Mouse (Mus musculus) midbrain, embryonic 11.5 days (tissue): Measurements from ENCODE around the gene Akap14. TPM values are rescaled to one million over a fixed set of nuclear protein-coding genes. Genes with fewer than 3 reads are reported as not detected.

ENCODE experiments used
- ATAC-seq: fragments of 200-750 bp; cut with Nextera tagmentation; 2 replicates; pipeline ENCODE4 v1.8.0; 2017; ENCODE audit warnings: moderate TSS enrichment, moderate library complexity; ENCODE audit not compliant: low FRiP score
- DNase-seq: peaks from one replicate; pipeline ENCODE4 v3.0.0; 2015; ENCODE audit warnings: low spot score; ENCODE audit errors: missing footprints
- H3K27ac ChIP-seq: fragments of 300-500 bp; sonication (generic); 2 replicates; pipeline ENCODE4 v1.5.1; 2014; ENCODE audit warnings: low read depth, low read length
- H3K27me3 ChIP-seq: fragments of 300-500 bp; sonication (generic); 2 replicates; pipeline ENCODE4 v1.6.1; 2014; ENCODE audit warnings: mild to moderate bottlenecking, low read length, moderate library complexity, mixed read lengths; ENCODE audit not compliant: control insufficient read depth, insufficient read depth
- H3K36me3 ChIP-seq: fragments of 300-500 bp; sonication (generic); 2 replicates; pipeline ENCODE4 v1.6.1; 2014; ENCODE audit warnings: mild to moderate bottlenecking, low read length, moderate library complexity, mixed read lengths; ENCODE audit not compliant: control insufficient read depth, insufficient read depth
- H3K4me1 ChIP-seq: fragments of 300-500 bp; sonication (generic); 2 replicates; pipeline ENCODE4 v1.6.1; 2014; ENCODE audit warnings: low read length; ENCODE audit not compliant: control insufficient read depth, insufficient read depth
- H3K4me2 ChIP-seq: fragments of 300-500 bp; sonication (generic); 2 replicates; pipeline ENCODE4 v1.6.1; 2014; ENCODE audit warnings: mild to moderate bottlenecking, moderate library complexity
- H3K4me3 ChIP-seq: fragments of 300-500 bp; sonication (generic); 2 replicates; pipeline ENCODE4 v1.5.1; 2014; ENCODE audit warnings: low read depth, low read length
- H3K9ac ChIP-seq: fragments of 300-500 bp; sonication (generic); 2 replicates; pipeline ENCODE4 v1.6.1; 2014; ENCODE audit warnings: low read length
- H3K9me3 ChIP-seq: fragments of 300-500 bp; sonication (generic); 2 replicates; pipeline ENCODE4 v1.6.1; 2016; ENCODE audit warnings: low read length; ENCODE audit not compliant: control insufficient read depth
- whole genome bisulfite sequencing: fragments of 180-500 bp; shearing (Covaris S2); extraction: QIAGEN DNeasy Blood & Tissue Kit; methylation state at CpG from one replicate; pipeline ENCODE4 v1.1.7; 2014; 5-methylcytosine and 5-hydroxymethylcytosine counted together
- polyA plus RNA-seq: library from polyadenylated mRNA; unstranded; fragments of >200 nt; fragmentation: Nextera tagmentation; extraction: Ambion mirVana; gene quantifications from 2 replicates; pipeline ENCODE4 v1.2.1, GENCODE M21; 2014

The Akap14 gene
- polyA plus RNA-seq, 1 experiment from 2014 or later: 0.10 TPM

- no peaks in the 10 kb centered on the region for H3K9me3 ChIP-seq
- no peaks in the 10 kb centered on the region for H3K36me3 ChIP-seq
- DNase-seq: no peak
- no peaks in the 10 kb centered on the region for H3K4me1 ChIP-seq
- H3K4me3 ChIP-seq: no peak overlapping the region
- no peaks in the 10 kb centered on the region for H3K27me3 ChIP-seq
- no peak overlapping the region for H3K27ac ChIP-seq
- WGBS: no CpG with 5 or more reads among the region's 5 CpGs
- no peak for ATAC-seq
- H3K9ac ChIP-seq: no peak overlapping the region
- no peak overlapping the region for H3K4me2 ChIP-seq
Measured at GRCm38 (mm10) chrX:37117085-37117484, 51.6 kb downstream of the Akap14 start.

- Histone ChIP-seq H3K4me1 (no peaks in the 10 kb centered on the region), H3K27me3 (no peaks in the 10 kb centered on the region), H3K36me3 (no peaks in the 10 kb centered on the region), H3K4me3 (no peak overlapping the region), H3K9ac (no peak overlapping the region), H3K4me2 (no peak overlapping the region), H3K27ac (no peak overlapping the region), H3K9me3 (no peaks in the 10 kb centered on the region)
- DNase-seq (no peak), ATAC-seq (no peak)
- 77% methylated on average over 4 of the region's 4 CpGs for WGBS
Measured at GRCm38 (mm10) chrX:37110881-37111193, 57.8 kb downstream of the Akap14 start.

- Histone ChIP-seq H3K27me3 (no peaks in the 10 kb centered on the region), H3K27ac (peak within 1 kb of the TSS; percentile 51), H3K36me3 (no peaks in the 10 kb centered on the region), H3K4me1 (no peaks in the 10 kb centered on the region), H3K9ac (peak within 1 kb of the TSS; percentile 64), H3K4me2 (peak within 1 kb of the TSS; percentile 59), H3K4me3 (peak within 1 kb of the TSS; percentile 38), H3K9me3 (no peaks in the 10 kb centered on the region)
- peak; percentile 96 for DNase-seq
- 20% methylated on average over 30 of the region's 30 CpGs for WGBS
- ATAC-seq: peak; percentile 98
Measured at GRCm38 (mm10) chrX:37110193-37110880, 58.3 kb downstream of the Akap14 start, which contains the start of gene Upf3b. TSS of gene Upf3b (minus strand) at chrX:37110322.

- peak overlapping the region; percentile 38 for H3K4me3 ChIP-seq
- H3K9me3 ChIP-seq: no peaks in the 10 kb centered on the region
- no peaks in the 10 kb centered on the region for H3K4me1 ChIP-seq
- no peaks in the 10 kb centered on the region for H3K27me3 ChIP-seq
- peak; percentile 79 for ATAC-seq
- H3K27ac ChIP-seq: peak overlapping the region; percentile 51
- H3K36me3 ChIP-seq: no peaks in the 10 kb centered on the region
- H3K4me2 ChIP-seq: peak overlapping the region; percentile 59
- peak overlapping the region; percentile 64 for H3K9ac ChIP-seq
- DNase-seq: peak; percentile 86
- 13% methylated on average over 27 of the region's 27 CpGs for WGBS
Measured at GRCm38 (mm10) chrX:37109526-37110192, 59.0 kb downstream of the Akap14 start.

GRCm38 (mm10) chrX:37103826-37104225 is 64.8 kb downstream of the Akap14 start:
- Histone ChIP-seq H3K9me3 (no peaks in the 10 kb centered on the region), H3K4me1 (no peaks in the 10 kb centered on the region), H3K4me2 (no peak overlapping the region), H3K27ac (no peak overlapping the region), H3K4me3 (no peak overlapping the region), H3K36me3 (no peaks in the 10 kb centered on the region), H3K9ac (no peak overlapping the region), H3K27me3 (no peaks in the 10 kb centered on the region)
- ATAC-seq (no peak), DNase-seq (no peak)
- 73% methylated on average over 2 of the region's 2 CpGs for WGBS

Other genes with a start within 250 kb of the Akap14 start
- gene Sept6, start 177.0 kb downstream of the Akap14 start, polyA plus RNA-seq: 47.5 and 50.0 TPM in 2 replicates
- not detected in 2 replicates for gene Sowahd, start 120.0 kb downstream of the Akap14 start, polyA plus RNA-seq
- 434 and 478 TPM in 2 replicates for gene Rpl39, start 83.4 kb downstream of the Akap14 start, polyA plus RNA-seq
- gene Upf3b, start 58.5 kb downstream of the Akap14 start, polyA plus RNA-seq: 17.3 and 22.1 TPM in 2 replicates
- gene Nkap, start 42.0 kb downstream of the Akap14 start, polyA plus RNA-seq: 21.1 and 26.2 TPM in 2 replicates
- 387 and 428 TPM in 2 replicates for gene Ndufa1, start 22.3 kb upstream of the Akap14 start, polyA plus RNA-seq
- gene Rnf113a1, start 22.4 kb upstream of the Akap14 start, polyA plus RNA-seq: 14.1 and 15.5 TPM in 2 replicates
- not detected in 2 replicates for gene Gm9, start 42.2 kb upstream of the Akap14 start, polyA plus RNA-seq
- not detected in 2 replicates for gene Rhox1, start 53.4 kb upstream of the Akap14 start, polyA plus RNA-seq
- gene Rhox2a, start 76.1 kb upstream of the Akap14 start, polyA plus RNA-seq: 0.51 TPM in 1 of 2 replicates, not detected in the other
- not detected in 2 replicates for gene Rhox3a, start 81.1 kb upstream of the Akap14 start, polyA plus RNA-seq
- gene Rhox4a, start 96.5 kb upstream of the Akap14 start, polyA plus RNA-seq: not detected in 2 replicates
- gene Rhox3a2, start 211.2 kb upstream of the Akap14 start, polyA plus RNA-seq: not detected in 2 replicates
- 0.18 and 0.43 TPM in 2 replicates for gene Rhox4a2, start 222.0 kb upstream of the Akap14 start, polyA plus RNA-seq
- 0.33 TPM in 1 of 2 replicates, not detected in the other for gene Rhox2b, start 243.2 kb upstream of the Akap14 start, polyA plus RNA-seq